Mouse (Mus musculus) spleen, adult 2 months (tissue): ENCODE data around the gene Polr3b.

Experiments
- CTCF ChIP-seq: fragments of 200-500 bp; IDR thresholded peaks from 2 replicates; pipeline ENCODE4 v1.5.1; 2011; ENCODE audit warnings: mild to moderate bottlenecking, inconsistent platforms; ENCODE audit not compliant: insufficient read depth, insufficient read length, insufficient replicate concordance; ENCODE audit errors: extremely low read depth
- POLR2A ChIP-seq: fragments of 200-500 bp; IDR thresholded peaks from 2 replicates; pipeline ENCODE4 v1.6.1; 2011; ENCODE audit warnings: low read depth, low read length, inconsistent platforms

GRCm38 (mm10) chr10:84658088-84658848 is 36.2 kb downstream of the Polr3b start:
- no peak for TF ChIP-seq CTCF
- TF ChIP-seq POLR2A: no peak
